Mouse (Mus musculus): ENCODE data around the gene Olfr1055.

GRCm38 (mm10) chr2:86362369-86362768, 12.3 kb upstream of the Olfr1055 start, which contains the start of gene Olfr1056:
- TF ChIP-seq GATA1 (IDR thresholded peaks at IDR 0.05; ENCODE audit: low read length), result no peak
- no peak for TF ChIP-seq TAL1 (IDR thresholded peaks at IDR 0.05; ENCODE audit: low read length)

All from erythroblast, embryonic 14.5 days (primary cell).